Mouse (Mus musculus) cerebral cortex, adult 2 months (tissue): ENCODE results near the gene Vasn.

ENCODE experiments used
- WGBS: fragments of 180-500 bp; shearing (Covaris S2); methylation state at CpG from one replicate; pipeline ENCODE4 v1.1.7; 2018; 5-methylcytosine and 5-hydroxymethylcytosine counted together

The Vasn gene

DNA sequence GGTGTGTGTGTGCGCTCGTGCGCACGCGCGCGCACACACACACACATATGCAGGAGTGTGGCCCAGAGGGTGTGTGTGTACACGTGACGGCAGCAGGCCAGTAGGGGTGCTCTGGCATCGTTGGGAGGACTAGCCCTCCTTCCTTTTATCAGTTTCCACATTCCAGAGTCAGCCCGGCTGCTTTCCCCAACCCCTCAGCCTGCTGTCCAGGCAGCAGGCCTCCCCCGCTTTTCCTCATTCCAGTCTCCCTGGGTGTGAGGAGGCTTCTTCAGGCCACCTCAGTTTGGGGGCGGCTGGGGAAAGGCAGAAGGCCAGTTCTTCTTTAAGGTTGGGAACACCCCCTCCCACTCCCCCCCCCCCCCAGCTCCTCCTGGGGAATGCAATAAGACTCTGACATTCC, 2.4 kb downstream of the Vasn start:
- 38% methylated on average over 13 of the region's 13 CpGs for WGBS

DNA sequence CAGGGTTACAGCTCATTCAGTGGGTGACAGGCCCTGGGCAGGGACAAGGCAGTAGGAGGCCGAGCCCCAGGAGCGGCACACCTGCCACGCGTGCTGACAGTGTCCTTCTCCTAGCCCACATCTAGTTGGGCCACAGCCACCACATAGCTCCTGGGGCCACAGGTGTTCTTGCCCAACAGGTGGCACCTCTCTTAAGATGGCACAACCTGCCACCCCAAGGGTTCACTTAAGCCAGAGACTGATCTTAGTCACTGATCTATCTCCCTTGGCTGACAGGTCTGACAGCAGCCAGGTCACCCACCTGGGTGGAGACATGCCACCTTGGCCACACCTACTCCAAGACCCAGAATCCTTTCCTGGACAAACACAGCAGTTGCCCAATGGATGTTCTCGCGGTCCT, 3.2 kb downstream of the Vasn start:
- WGBS: 50% methylated on average over 6 of the region's 6 CpGs

DNA sequence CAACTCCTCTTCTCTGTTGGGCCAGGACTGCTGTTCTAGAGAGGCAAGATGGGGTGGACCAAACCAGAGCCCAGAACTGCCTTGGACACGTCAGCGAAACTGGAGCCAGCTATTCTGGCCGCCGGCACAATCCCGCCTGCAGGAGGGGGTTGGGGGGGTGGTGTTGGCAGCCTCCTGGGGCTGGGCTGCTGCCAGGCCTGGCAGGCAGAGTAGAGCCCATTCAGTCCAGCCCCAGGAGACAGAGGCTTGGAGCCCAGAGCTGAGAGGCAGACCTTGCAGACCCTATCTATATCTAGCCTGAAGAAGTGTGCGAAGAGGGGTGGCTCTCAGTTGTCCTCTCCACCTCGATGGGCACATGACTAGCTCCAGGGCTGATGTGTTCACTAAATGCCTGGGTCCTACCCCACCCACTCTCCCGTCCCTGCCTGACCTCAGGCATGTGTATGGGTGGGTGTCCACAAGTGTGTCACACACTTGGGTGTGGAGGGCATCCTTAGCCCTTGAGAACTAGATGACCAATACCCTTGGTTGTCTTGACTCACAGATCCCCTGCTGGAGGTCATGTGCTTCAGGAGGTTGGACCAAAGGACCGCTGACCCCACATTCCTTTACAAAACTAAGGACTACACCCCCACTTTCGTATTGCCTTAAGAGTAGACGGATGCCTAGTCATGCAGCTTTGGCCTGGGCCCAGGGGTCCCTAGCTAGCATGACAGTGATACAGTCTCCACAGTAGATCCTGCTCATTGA, 4.1 kb downstream of the Vasn start:
- 39% methylated on average over 11 of the region's 11 CpGs for WGBS

DNA sequence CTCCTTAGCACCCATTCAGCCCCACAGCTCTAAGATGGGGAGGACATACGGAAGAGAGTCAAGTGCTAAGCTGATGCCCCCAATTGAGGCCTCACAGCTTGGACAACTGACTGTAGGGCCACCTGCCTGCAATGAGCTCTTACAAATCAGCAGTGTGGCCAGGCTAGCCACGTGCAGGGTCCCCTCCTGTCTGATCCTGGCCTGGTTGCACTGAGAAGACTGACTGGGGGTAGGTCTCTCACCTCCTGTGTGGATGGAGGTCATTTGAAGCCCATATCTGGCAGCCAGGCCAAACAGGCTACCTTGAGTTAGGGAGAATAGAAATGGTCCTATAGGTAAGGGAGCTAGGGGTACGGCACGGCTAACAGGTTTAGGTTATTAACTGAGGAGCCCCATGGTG, 6.1 kb downstream of the Vasn start:
- WGBS: 82% methylated on average over 4 of the region's 4 CpGs

DNA sequence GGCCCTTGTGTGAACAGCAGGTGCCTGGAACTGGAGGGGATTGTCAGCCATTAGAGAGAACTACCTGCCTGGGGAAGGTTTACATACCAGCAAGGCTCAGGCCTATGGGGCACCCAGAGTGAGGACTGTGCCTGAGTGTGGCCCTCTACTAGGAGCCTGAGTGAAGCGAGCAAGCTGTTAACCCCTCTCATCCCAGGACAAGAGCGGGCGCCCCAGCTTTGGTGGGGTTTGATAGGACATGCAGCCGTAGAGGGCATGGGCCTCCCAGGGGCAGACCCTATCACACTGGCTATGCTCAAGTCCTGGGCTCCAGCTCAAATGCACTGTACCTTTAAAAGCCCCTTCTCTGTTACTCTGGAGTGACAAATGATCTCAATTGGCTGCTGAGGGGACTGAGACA, 7.1 kb downstream of the Vasn start:
- WGBS: 79% methylated on average over 4 of the region's 4 CpGs

DNA sequence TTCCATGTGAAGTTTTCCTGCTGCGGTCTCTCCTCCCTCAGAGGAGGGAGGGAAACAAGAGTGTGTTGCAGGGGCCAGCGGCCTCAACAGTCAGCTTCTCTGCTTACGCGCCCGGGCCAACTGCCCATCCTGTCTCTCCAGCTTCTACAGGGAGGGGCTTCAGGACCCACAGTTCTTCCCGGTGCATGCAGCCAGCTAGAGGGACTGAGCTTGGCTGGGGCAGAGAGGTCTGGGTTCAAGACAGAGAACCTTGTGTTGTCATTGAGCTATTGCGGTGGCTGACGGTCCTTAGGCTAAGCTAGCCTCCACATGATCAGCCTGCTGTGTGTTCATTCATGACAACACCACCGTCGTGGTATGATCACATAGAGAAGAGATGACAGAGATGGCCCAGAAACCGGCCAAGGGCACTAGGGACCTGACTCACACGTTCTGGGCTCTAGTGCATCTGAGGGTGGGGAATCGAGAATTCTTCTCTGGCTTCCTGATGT, 8.0 kb downstream of the Vasn start:
- 52% methylated on average over 13 of the region's 13 CpGs for WGBS

DNA sequence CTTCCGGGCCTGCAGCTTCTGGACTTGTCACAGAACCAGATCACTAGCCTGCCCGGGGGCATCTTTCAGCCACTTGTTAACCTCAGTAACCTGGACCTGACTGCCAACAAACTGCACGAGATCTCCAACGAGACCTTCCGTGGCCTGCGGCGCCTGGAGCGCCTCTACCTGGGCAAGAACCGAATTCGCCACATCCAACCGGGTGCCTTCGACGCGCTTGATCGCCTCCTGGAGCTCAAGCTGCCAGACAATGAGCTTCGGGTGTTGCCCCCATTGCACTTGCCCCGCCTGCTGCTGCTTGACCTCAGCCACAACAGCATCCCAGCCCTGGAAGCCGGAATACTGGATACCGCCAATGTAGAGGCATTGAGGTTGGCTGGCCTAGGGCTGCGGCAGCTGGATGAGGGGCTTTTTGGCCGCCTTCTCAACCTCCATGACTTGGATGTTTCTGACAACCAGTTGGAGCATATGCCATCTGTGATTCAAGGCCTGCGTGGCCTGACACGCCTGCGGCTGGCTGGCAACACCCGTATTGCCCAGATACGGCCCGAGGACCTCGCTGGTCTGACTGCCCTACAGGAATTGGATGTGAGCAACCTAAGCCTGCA, 8.8 kb downstream of the Vasn start:
- 90% methylated on average over 28 of the region's 28 CpGs for WGBS

DNA sequence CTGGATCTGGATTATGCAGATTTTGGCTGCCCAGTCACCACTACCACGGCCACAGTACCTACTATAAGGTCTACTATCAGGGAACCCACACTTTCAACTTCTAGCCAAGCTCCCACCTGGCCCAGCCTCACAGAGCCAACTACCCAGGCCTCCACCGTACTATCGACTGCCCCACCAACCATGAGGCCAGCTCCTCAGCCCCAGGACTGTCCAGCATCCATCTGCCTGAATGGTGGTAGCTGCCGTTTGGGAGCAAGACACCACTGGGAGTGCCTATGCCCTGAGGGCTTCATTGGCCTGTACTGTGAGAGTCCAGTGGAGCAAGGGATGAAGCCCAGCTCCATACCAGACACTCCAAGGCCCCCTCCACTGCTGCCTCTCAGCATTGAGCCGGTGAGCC, 9.5 kb downstream of the Vasn start:
- WGBS: 88% methylated on average over 5 of the region's 5 CpGs

DNA sequence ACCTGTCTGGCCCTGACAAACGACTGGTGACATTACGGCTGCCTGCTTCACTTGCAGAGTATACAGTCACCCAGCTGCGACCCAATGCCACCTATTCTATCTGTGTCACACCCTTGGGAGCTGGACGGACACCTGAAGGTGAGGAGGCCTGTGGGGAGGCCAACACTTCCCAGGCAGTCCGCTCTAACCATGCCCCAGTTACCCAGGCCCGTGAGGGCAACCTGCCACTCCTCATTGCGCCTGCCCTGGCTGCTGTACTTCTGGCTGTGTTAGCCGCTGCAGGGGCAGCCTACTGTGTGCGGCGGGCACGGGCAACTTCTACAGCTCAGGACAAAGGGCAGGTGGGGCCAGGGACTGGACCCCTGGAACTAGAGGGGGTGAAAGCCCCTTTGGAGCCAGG, 10.0 kb downstream of the Vasn start:
- WGBS: 92% methylated on average over 11 of the region's 11 CpGs

DNA sequence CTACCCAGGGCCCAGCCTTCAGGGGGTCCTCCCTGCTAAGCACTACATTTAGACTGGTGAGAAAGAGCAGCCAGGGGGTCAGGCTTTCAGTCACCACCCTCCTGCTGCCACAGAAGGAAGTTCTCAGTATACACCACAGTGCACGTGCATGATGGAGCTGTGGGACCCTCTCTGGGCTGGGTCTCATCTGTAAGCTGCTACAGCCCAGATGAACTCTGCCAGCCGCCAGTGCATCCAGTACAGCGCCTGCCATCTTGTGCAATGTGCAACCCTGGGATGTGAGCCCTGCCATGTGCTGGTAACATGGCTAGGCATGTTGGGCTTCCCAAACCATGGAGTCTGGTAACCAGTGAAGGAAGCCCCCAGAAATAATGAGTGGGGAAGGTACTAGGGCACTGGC, 10.4 kb downstream of the Vasn start:
- 95% methylated on average over 3 of the region's 3 CpGs for WGBS

DNA sequence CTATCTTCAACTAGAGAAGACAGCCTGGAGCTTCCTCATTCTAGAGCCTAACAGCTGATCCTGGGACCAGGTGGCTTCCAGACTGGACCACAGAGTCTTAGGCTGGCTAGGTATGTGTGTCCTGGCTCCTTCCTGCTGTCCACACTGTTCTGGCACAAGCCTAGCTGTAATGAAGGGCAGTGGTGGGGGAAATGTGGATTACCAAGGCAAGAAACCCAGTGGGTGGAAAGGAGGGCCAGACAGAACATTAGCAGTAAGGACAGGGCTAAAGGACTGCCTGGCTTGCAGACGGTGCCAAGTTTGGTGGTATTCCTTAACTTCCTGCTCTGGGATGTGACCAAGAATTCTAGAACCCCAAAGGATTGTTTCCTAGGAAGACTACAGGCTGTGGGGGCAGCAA, 11.3 kb downstream of the Vasn start:
- WGBS: 83% methylated on average over 1 of the region's 1 CpGs

DNA sequence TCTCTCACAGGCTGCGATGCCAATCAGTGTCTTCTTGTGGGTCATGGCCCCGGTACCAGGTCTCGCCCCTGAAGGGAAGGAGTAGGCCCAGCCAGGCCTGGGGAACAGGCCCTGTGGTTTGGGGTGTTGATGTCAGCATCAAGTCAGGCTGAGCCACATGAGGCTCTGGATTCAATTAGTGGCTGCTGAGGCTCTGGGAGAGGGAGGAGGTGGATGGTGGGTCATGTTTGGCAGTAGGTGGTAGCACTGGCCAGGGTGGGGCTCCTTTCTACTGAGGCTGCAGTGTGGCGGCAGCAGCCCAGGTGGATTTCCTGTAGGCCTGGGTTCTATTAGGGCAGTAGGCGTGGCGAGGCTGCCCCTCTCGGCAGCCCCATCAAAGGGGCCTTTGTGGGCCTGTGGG, 11.9 kb downstream of the Vasn start:
- WGBS: 76% methylated on average over 7 of the region's 7 CpGs

DNA sequence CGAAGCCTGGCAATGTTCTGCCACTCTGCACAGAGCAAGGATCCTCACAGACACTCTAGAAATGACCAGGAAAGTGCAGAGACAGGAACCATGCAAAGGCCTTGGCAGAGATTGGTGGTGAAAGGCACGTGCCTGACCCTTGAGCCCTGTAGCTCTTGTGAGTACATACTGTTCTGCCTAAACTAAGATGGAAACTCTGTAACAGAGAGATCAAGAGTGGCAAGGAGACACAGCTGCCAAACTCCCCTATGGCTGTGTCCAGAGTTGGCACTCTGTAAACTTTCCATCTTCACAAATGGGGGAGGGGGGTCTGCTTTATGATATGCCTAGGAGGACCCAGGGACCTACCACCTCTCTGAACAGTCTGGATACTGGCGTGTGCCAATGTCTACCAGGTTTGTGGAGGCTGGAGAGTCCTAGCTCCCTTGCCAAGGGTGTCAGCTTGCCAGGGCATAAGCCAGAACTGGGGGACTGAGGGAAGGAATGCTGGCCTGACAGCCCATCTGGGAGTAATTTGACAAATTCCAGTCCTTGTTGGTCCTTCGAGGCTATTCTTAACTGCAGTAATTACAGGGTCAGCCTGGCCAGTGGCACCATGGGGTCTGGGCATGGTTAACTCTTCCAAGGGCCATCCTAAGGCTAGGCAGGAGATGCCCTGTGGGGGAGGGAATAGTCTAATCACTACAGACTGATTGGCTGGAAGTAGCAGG, 13.1 kb downstream of the Vasn start:
- 65% methylated on average over 4 of the region's 4 CpGs for WGBS

DNA sequence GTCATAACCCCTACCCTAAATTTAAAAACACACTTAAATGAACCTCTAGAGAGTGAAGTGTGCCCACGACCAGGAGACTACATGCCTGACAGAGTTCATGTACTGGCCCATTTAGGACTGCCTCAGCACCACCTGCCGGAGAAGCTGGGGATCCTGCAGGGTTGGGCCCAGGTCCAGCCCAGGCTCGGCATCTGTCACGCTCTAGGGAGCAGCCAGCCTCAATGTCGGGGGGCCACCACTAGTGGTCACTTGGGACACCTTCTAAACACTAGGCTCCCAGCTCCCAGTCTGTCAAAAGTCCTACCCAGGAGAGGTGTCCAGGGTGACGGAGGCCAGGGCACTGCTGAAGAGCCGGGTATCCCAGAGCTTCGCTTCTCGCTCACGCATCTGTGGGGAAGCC, 15.0 kb downstream of the Vasn start:
- 73% methylated on average over 10 of the region's 10 CpGs for WGBS

DNA sequence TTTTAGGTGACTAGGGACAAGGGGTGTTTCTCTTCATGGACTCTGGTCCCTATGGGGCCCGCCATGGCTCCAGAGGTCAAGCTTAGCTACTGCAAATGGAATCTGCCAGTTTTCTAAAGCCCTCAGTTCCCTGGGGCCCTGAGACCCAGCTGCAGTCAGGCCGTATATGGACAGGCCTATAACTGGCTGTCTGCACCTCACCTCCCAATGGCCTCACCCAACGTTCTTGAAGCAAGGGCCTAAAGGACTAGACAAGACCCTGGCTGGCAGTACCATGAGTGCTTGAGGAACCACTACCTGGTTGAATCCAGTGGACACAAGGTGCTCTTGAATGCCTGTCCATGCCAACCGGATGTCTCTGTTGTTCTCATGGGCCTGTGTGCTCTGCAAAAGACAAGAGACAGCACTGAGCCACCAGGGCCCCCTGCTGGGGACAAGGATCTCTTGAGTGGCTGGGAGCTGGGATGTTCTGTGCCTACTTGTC, 15.6 kb downstream of the Vasn start:
- 78% methylated on average over 4 of the region's 4 CpGs for WGBS

DNA sequence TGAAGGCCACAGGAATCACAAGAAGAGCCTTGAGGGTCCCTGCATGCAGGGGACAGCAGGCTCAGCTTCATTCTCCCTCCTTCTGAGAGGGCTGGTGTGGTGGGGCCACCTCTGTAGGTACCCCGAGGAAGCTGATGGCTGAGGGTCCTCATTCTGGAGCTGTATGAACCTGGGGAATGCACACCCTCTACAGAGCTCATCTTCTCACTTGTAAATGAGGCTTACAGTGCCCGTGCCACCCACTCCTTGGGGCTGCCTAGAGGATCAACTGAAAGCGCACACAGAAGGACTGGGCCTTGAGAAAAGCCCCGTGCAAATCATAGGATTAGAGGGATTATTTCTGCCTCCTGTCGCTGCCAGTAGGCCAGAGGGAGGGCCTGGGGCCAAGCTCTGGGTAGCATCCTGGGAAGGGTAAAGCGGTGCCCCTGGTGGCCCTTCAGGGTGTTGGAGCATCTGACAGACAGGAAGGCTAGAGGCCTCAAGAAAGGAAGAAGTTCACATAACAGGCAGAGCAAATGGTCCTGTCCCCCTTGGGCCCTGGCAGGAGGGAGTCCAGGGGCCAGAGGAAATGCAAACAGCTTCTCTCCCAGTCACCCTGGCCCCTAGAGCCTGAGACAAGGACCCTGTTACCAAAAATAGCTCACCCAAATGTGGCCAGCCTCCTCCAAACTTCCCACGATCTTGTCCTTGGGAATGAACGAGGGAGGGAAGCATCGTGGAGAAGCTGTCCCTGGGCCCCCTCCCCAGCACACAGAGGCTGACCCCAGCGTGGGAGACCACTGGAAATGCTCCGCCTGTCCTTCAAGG, 16.2 kb downstream of the Vasn start:
- WGBS: 37% methylated on average over 11 of the region's 11 CpGs

DNA sequence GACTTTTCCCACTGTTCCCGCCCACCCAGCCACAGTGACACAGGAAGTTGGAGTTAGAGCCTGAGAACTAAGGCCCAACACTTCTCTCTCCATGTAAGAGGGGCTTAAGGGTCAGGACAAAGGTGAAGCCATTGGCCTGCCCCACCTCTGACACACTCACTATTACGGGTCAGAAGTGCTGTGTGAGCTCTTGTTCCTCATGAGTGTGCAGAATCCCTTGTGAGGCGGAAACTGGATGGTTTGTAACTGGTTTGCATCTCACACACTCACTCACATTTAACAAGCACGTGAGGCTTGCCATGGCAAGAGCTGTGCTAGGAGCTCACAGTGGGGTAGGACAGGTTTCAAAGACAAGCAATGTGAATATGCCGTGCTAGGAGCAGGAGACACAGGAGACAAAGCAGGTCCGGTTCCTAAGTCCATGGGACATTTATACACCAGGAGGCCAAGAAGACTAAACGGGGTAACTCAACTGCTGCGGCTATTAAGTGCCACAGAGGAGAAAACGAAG, 16.9 kb downstream of the Vasn start:
- WGBS: 65% methylated on average over 9 of the region's 9 CpGs

DNA sequence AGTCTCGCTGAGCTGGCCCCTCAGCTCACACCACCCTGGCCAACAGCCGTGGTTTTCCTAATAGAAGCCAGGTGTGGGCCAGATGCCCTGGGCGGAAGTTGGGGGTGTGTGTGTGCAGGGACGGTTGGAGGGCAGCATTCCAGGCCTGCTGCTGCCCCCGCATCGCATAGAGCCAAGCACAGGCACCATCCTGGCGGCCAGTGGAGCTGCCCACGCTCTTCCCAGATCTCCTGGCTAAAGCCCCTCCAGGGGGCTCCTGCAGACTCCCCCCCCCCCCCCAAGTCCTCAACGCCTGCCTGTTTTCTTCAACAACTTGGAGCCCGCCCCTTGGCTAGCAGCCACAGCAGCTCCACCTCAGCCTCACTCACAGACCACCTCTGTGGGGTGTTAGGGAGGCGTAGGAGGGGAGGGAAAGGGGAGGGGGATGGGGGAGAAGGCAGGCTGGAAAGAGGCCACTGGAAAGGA, 19.1 kb downstream of the Vasn start:
- 42% methylated on average over 11 of the region's 11 CpGs for WGBS

DNA sequence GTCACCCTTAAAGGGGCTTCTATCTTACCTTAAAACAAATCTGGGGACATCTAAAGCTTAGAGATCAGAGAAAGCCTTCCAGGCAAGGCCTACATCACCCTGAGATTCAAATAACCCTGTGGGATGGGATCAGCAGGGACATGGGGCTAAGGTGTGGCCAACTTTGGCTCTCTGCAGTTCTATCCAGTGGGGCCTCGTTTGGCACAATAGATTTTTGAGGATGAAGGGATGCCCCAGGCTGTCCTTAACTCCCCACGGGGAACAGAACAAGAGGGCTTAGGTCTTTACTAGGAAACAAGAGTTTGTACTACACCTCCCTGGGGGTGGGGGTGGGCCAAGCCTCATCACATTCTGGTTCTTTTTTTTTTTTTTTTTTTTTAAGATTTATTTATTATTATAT, 19.6 kb downstream of the Vasn start:
- 34% methylated on average over 2 of the region's 2 CpGs for WGBS

DNA sequence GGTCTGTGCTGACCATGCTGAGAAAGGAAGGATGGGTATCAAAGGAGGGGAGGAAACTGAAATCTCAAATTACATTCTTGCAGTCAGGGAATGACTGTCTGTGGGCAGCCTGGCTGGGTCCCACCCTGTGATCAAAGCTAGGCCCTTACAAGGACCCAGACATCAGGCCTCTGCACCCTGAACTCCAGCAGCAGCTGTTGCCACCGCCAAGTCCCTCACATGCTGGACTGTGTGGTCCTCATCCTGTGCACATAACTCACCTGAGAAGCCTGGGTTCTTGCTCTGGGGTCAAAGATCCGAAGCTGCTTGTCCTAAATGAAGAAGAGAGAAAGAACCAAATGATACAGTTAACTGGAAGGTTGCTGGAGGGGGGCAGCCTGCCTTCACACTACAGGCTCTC, 21.9 kb downstream of the Vasn start:
- 84% methylated on average over 2 of the region's 2 CpGs for WGBS

DNA sequence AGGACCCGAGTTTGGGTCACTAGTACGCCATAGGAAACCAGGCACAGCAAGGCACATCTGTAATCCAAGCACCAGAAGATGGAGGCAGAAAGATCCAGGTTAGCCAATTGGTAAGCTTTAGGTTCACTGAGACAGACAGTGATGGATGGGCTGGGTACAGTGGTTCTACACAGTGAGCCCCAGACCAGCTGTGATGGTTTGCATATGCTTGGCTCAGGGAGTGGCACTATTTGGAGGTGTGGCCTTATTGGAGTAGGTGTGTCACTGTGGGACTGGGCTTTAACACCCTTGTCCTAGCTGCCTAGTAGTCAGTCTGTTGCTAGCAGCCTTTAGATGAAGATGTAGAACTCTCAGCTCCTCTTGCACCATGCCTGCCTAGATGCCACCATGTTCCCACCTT, 24.1 kb downstream of the Vasn start:
- WGBS: 77% methylated on average over 2 of the region's 2 CpGs

DNA sequence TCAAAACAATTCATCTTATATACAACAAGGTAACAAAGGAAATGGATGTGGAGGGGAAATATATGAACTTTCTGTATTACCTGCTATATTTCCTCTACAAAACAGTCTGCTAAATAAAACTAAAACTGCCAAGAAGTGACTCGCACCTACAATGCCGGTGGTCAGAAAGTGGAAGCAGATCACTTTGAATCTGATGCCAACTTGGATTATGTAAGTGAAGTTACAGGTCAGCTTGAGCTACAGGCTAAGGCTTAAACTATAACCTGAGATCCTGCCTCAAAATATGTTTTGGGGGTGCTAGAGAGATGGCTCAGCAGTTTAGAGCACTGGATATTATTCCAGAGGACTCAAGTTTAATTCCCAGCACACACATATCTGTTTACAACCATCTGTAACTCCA, 26.0 kb downstream of the Vasn start:
- 82% methylated on average over 2 of the region's 2 CpGs for WGBS
